Mouse (Mus musculus) embryonic fibroblast, embryonic 13.5 days (primary cell): ENCODE measurements around the gene Tfdp2.

Experiments
- CTCF ChIP-seq: IDR thresholded peaks from 2 replicates; pipeline ENCODE4 v1.5.1; 2011; ENCODE audit warnings: mild to moderate bottlenecking, control low read depth, low read length, moderate library complexity, borderline replicate concordance; ENCODE audit not compliant: insufficient read depth
- POLR2A ChIP-seq: IDR thresholded peaks from 2 replicates; pipeline ENCODE4 v1.6.1; 2011; ENCODE audit warnings: low read depth, mild to moderate bottlenecking, control low read depth, low read length, moderate library complexity

GRCm38 (mm10) chr9:96220419-96220818, 24.3 kb downstream of the Tfdp2 start:
- no peak for TF ChIP-seq POLR2A
- TF ChIP-seq CTCF = no peak
